Mouse (Mus musculus) heart, embryonic 14.5 days (tissue): ENCODE measurements around the gene Ripor3. TPM values are rescaled to one million over a fixed set of nuclear protein-coding genes. Genes with fewer than 3 reads are reported as not detected.

ENCODE experiments used
- ATAC-seq: fragments of 200-750 bp; cut with Nextera tagmentation; 2 replicates; pipeline ENCODE4 v1.8.0; 2017; ENCODE audit warnings: low read depth, moderate TSS enrichment; ENCODE audit not compliant: insufficient number of reproducible peaks, insufficient read depth, low FRiP score
- H3K27ac ChIP-seq, 2 experiments: fragments of 200-500 bp in 1 of 2; fragments of 300-500 bp in 1 of 2; sonication (generic) in 1 of 2; replicated peaks in 1 of 2; 2 replicates each; pipeline ENCODE4 v1.5.1; 2012 to 2014; ENCODE audit warnings: low read depth in 2 of 2, low read length in 2 of 2, control low read depth in 1 of 2, mild to moderate bottlenecking in 1 of 2, mixed read lengths in 1 of 2; ENCODE audit not compliant: control insufficient read depth in 1 of 2, insufficient read depth in 1 of 2
- H3K27me3 ChIP-seq: fragments of 300-500 bp; sonication (generic); 2 replicates; pipeline ENCODE4 v1.6.1; 2014; ENCODE audit warnings: mild to moderate bottlenecking, low read length, control low read depth; ENCODE audit not compliant: control insufficient read depth, insufficient read depth
- H3K36me3 ChIP-seq: fragments of 300-500 bp; sonication (generic); 2 replicates; pipeline ENCODE4 v1.6.1; 2014; ENCODE audit warnings: mild to moderate bottlenecking, control low read depth, low read length, mixed read lengths; ENCODE audit not compliant: control insufficient read depth, insufficient read depth
- H3K4me1 ChIP-seq, 2 experiments: fragments of 200-500 bp in 1 of 2; fragments of 300-500 bp in 1 of 2; sonication (generic) in 1 of 2; 2 replicates each; pipeline ENCODE4 v1.6.1; 2012 to 2014; ENCODE audit warnings: low read length in 2 of 2, control low read depth in 1 of 2, mixed read lengths in 1 of 2; ENCODE audit not compliant: control insufficient read depth in 2 of 2, insufficient read depth in 2 of 2
- H3K4me2 ChIP-seq: fragments of 300-500 bp; sonication (generic); 2 replicates; pipeline ENCODE4 v1.6.1; 2014; ENCODE audit warnings: mild to moderate bottlenecking, low read length
- H3K4me3 ChIP-seq, 2 experiments: fragments of 200-500 bp in 1 of 2; fragments of 300-500 bp in 1 of 2; sonication (generic) in 1 of 2; 2 replicates each; pipeline ENCODE4 v1.5.1; 2012 to 2014; ENCODE audit warnings: low read length in 2 of 2, mild to moderate bottlenecking in 2 of 2, control low read depth in 1 of 2, low read depth in 1 of 2, moderate library complexity in 1 of 2; ENCODE audit not compliant: control insufficient read depth in 1 of 2, insufficient read depth in 1 of 2
- H3K9ac ChIP-seq: fragments of 300-500 bp; sonication (generic); 2 replicates; pipeline ENCODE4 v1.6.1; 2014; ENCODE audit warnings: mild to moderate bottlenecking, low read length
- H3K9me3 ChIP-seq: fragments of 300-500 bp; sonication (generic); 2 replicates; pipeline ENCODE4 v1.6.1; 2016; ENCODE audit warnings: low read length, control low read depth; ENCODE audit not compliant: control insufficient read depth
- WGBS: fragments of 180-500 bp; shearing (Covaris S2); extraction: QIAGEN DNeasy Blood & Tissue Kit; methylation state at CpG from one replicate; pipeline ENCODE4 v1.1.7; 2014; 5-methylcytosine and 5-hydroxymethylcytosine counted together
- polyA plus RNA-seq: library from polyadenylated mRNA; unstranded; fragments of >200 nt; fragmentation: Nextera tagmentation; extraction: Ambion mirVana; gene quantifications from 2 replicates; pipeline ENCODE4 v1.2.1, GENCODE M21; 2014

The Ripor3 gene
- polyA plus RNA-seq, 1 experiment from 2014 or later, result 1.00 TPM

- Histone ChIP-seq H3K27ac (peak overlapping the region; percentile 50 to 53), H3K4me2 (no peak overlapping the region), H3K4me3 (no peak overlapping the region), H3K36me3 (peaks cover 89% of the 10 kb centered on the region), H3K9ac (peak overlapping the region; percentile 48; the same call in 1 of the 2 replicates), H3K27me3 (no peaks in the 10 kb centered on the region), H3K4me1 (peaks cover 22% of the 10 kb centered on the region in 2 experiments), H3K9me3 (no peaks in the 10 kb centered on the region)
- no peak for ATAC-seq
- WGBS, result 47% methylated on average over 5 of the region's 5 CpGs
Measured at GRCm38 (mm10) chr2:167972146-167972545, 38.3 kb downstream of the Ripor3 start.

- Histone ChIP-seq H3K36me3 (peaks cover 89% of the 10 kb centered on the region), H3K27me3 (no peaks in the 10 kb centered on the region), H3K4me2 (no peak overlapping the region), H3K9me3 (no peaks in the 10 kb centered on the region), H3K4me3 (no peak overlapping the region), H3K27ac (no peak overlapping the region), H3K9ac (no peak overlapping the region), H3K4me1 (peaks cover 20 to 22% of the 10 kb centered on the region in 2 experiments)
- no peak for ATAC-seq
- 92% methylated on average over 10 of the region's 10 CpGs for WGBS
Measured at GRCm38 (mm10) chr2:167969851-167970541, 40.4 kb downstream of the Ripor3 start.

- Histone ChIP-seq H3K9me3 (no peaks in the 10 kb centered on the region), H3K27ac (no peak overlapping the region), H3K36me3 (peaks cover 87% of the 10 kb centered on the region), H3K4me1 (peaks cover 25 to 29% of the 10 kb centered on the region in 2 experiments), H3K4me2 (no peak overlapping the region), H3K27me3 (no peaks in the 10 kb centered on the region), H3K4me3 (no peak overlapping the region), H3K9ac (no peak overlapping the region)
- WGBS, result 88% methylated on average over 7 of the region's 7 CpGs
- no peak for ATAC-seq
Measured at GRCm38 (mm10) chr2:167968504-167968903, 41.9 kb downstream of the Ripor3 start.

GRCm38 (mm10) chr2:167965911-167966310 lies 44.5 kb downstream of the Ripor3 start:
- peaks cover 72% of the 10 kb centered on the region for H3K36me3 ChIP-seq
- H3K4me1 ChIP-seq, result peaks cover 22 to 31% of the 10 kb centered on the region in 2 experiments
- no peak overlapping the region for H3K27ac ChIP-seq
- no peak overlapping the region for H3K9ac ChIP-seq
- 81% methylated on average over 3 of the region's 3 CpGs for WGBS
- ATAC-seq, result no peak
- H3K27me3 ChIP-seq, result no peaks in the 10 kb centered on the region
- no peak overlapping the region for H3K4me3 ChIP-seq
- no peaks in the 10 kb centered on the region for H3K9me3 ChIP-seq
- H3K4me2 ChIP-seq, result no peak overlapping the region

- Histone ChIP-seq H3K27me3 (no peaks in the 10 kb centered on the region), H3K27ac (0 out of 4 replicates have a peak overlapping the region, but pooled peaks of 1 of the 2 experiments have one; percentile 4), H3K36me3 (peaks cover 57% of the 10 kb centered on the region), H3K9ac (no peak overlapping the region), H3K9me3 (no peaks in the 10 kb centered on the region), H3K4me1 (peaks cover 32 to 47% of the 10 kb centered on the region in 2 experiments), H3K4me3 (no peak overlapping the region), H3K4me2 (no peak overlapping the region)
- no peak for ATAC-seq
- 58% methylated on average over 9 of the region's 9 CpGs for WGBS
Measured at GRCm38 (mm10) chr2:167964320-167964719, 46.1 kb downstream of the Ripor3 start.

- H3K27me3 ChIP-seq, result no peaks in the 10 kb centered on the region
- H3K27ac ChIP-seq, result peak overlapping the region in 1 of 2 experiments; percentile 25; a peak in 1 of 4 replicates
- H3K9ac ChIP-seq, result no peak overlapping the region
- no peak overlapping the region for H3K4me2 ChIP-seq
- no peaks in the 10 kb centered on the region for H3K9me3 ChIP-seq
- ATAC-seq, result no peak
- H3K4me3 ChIP-seq, result no peak overlapping the region
- peaks cover 35 to 51% of the 10 kb centered on the region in 2 experiments for H3K4me1 ChIP-seq
- 81% methylated on average over 9 of the region's 9 CpGs for WGBS
- peaks cover 53% of the 10 kb centered on the region for H3K36me3 ChIP-seq
Measured at GRCm38 (mm10) chr2:167963778-167964300, 46.6 kb downstream of the Ripor3 start.

- H3K4me2 ChIP-seq, result no peak overlapping the region
- peaks cover 38 to 58% of the 10 kb centered on the region in 2 experiments for H3K4me1 ChIP-seq
- no peaks in the 10 kb centered on the region for H3K9me3 ChIP-seq
- ATAC-seq, result no peak
- WGBS, result 50% methylated on average over 4 of the region's 4 CpGs
- no peak overlapping the region for H3K9ac ChIP-seq
- H3K36me3 ChIP-seq, result peaks cover 46% of the 10 kb centered on the region
- peak overlapping the region in 1 of 2 experiments; percentile 25; a peak in 2 of 4 replicates for H3K27ac ChIP-seq
- no peak overlapping the region for H3K4me3 ChIP-seq
- no peaks in the 10 kb centered on the region for H3K27me3 ChIP-seq
Measured at GRCm38 (mm10) chr2:167963176-167963575, 47.2 kb downstream of the Ripor3 start.
